Mouse (Mus musculus) hindbrain, embryonic 15.5 days (tissue): ENCODE measurements around the gene Gm8104. TPM values are rescaled to one million over a fixed set of nuclear protein-coding genes. Genes with fewer than 3 reads are reported as not detected.
"Not testable (repeated sequence)": the region's sequence is repeated elsewhere in the genome, so short reads cannot be mapped to it uniquely, and the experiment has no call there.

ENCODE experiments used
- ATAC-seq: fragments of 200-750 bp; cut with Nextera tagmentation; 2 replicates; pipeline ENCODE4 v1.8.0; 2017; ENCODE audit warnings: low read depth, moderate number of reproducible peaks, moderate TSS enrichment; ENCODE audit not compliant: low FRiP score
- H3K27ac ChIP-seq: fragments of 300-500 bp; sonication (generic); replicated peaks from 2 replicates; pipeline ENCODE4 v1.5.1; 2015; ENCODE audit warnings: mild to moderate bottlenecking, inconsistent platforms
- H3K27me3 ChIP-seq: fragments of 300-500 bp; sonication (generic); 2 replicates; pipeline ENCODE4 v1.6.1; 2015; ENCODE audit warnings: control low read depth, inconsistent platforms
- H3K36me3 ChIP-seq: fragments of 300-500 bp; sonication (generic); 2 replicates; pipeline ENCODE4 v1.6.1; 2015; ENCODE audit warnings: control low read depth, inconsistent platforms
- H3K4me1 ChIP-seq: fragments of 300-500 bp; sonication (generic); replicated peaks from 2 replicates; pipeline ENCODE4 v1.6.1; 2015; ENCODE audit warnings: control low read depth, inconsistent platforms
- H3K4me2 ChIP-seq: fragments of 300-500 bp; sonication (generic); 2 replicates; pipeline ENCODE4 v1.6.1; 2015; ENCODE audit warnings: moderate library complexity, mild to moderate bottlenecking, inconsistent platforms
- H3K4me3 ChIP-seq: fragments of 300-500 bp; sonication (generic); 2 replicates; pipeline ENCODE4 v1.5.1; 2015; ENCODE audit warnings: mild to moderate bottlenecking, inconsistent platforms
- H3K9ac ChIP-seq: fragments of 300-500 bp; sonication (generic); 2 replicates; pipeline ENCODE4 v1.6.1; 2015; ENCODE audit warnings: inconsistent platforms
- H3K9me3 ChIP-seq: fragments of 300-500 bp; sonication (generic); 2 replicates; pipeline ENCODE4 v1.6.1; 2016; ENCODE audit warnings: control low read depth, inconsistent platforms
- WGBS: fragments of 180-500 bp; shearing (Covaris S2); methylation state at CpG from one replicate; pipeline ENCODE4 v1.1.7; 2015; 5-methylcytosine and 5-hydroxymethylcytosine counted together
- polyA plus RNA-seq: library from polyadenylated mRNA; unstranded; fragments of >200 nt; fragmentation: Nextera tagmentation; extraction: Ambion mirVana; gene quantifications from 2 replicates; pipeline ENCODE4 v1.2.1, GENCODE M21; 2015

The Gm8104 gene
- polyA plus RNA-seq, result 0.08 TPM in 1 of 2 replicates, not detected in the other

DNA sequence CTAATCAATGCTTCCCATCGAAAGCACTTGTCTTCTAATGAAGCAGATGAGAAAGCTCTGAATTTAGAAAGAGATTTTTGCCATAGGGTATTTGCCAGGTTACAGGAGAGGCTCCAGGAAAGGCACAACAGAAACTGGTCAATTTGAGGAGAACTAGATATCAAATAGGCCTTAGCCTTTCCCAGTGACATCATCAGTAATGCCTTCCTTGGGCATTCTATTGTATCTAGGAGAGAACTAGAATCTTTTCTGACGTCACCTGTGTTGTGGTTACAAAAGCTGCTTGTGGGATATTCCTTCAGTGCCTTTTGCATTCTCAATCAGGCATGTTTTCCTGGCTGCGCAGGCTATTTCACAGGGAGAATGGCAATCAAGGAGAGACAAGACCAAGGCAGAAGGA lies at the start of gene Gm8104:
Gm8104 (plus strand) TSS at position 301 of the 400 bp plus-strand sequence.
- ATAC-seq, H3K9ac ChIP-seq, H3K4me3 ChIP-seq, H3K4me1 ChIP-seq, H3K27ac ChIP-seq, H3K27me3 ChIP-seq, H3K9me3 ChIP-seq, H3K36me3 ChIP-seq, H3K4me2 ChIP-seq: not testable (repeated sequence)
- WGBS, result 79% methylated on average over 3 of the region's 3 CpGs

GRCm38 (mm10) chr14:43058063-43058462 lies 42.3 kb upstream of the Gm8104 start:
- not testable (repeated sequence) for H3K4me3 ChIP-seq, H3K9me3 ChIP-seq, H3K27me3 ChIP-seq, H3K4me2 ChIP-seq, H3K27ac ChIP-seq, ATAC-seq, H3K36me3 ChIP-seq, H3K9ac ChIP-seq, H3K4me1 ChIP-seq
- 81% methylated on average over 3 of the region's 3 CpGs for WGBS

DNA sequence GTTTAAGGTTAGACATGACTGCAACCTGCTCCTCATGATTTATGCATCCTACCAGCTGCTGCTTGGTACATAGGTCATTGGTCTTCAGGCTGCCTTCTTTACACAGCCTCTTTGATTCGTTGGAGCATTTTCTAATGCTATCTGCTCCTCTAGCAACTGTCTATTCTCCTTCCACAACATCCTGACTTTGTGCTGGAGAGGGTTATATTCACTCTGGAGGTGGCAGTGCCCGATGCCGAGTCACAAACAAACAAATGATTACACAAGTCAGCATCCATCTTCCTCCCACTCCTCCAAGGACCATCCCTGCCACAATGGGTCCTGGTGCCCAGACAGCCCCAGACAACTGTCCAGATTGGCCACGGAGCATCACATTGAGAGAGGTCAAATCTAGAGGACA lies 40.2 kb upstream of the Gm8104 start:
- not testable (repeated sequence) for H3K9ac ChIP-seq, H3K4me1 ChIP-seq, H3K27me3 ChIP-seq, H3K36me3 ChIP-seq, H3K4me3 ChIP-seq, H3K4me2 ChIP-seq, H3K27ac ChIP-seq, ATAC-seq, H3K9me3 ChIP-seq
- 68% methylated on average over 4 of the region's 4 CpGs for WGBS

DNA sequence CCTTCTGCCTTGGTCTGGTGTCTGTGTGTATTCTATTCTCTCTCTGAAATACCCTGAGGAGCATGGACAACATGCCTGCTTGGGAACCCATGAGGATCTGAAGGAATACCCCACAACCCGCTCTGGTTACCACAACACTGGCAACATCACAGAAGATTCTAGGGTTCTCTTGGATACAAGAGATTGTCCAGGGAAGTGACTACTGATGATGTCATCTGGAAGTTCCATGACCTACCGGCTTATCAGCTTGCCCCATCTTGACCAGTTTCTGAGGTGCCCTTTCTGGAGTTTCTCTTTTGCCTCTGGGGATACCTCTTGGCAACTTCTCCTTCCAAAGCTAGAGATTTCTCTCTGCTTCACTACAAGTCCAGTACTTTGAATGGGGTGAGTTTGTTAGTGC lies 23.9 kb upstream of the Gm8104 start, which contains the start of gene Gm8094:
Gm8094 (minus strand) TSS at position 101 of the 400 bp plus-strand sequence.
- H3K27ac ChIP-seq, H3K36me3 ChIP-seq, H3K9ac ChIP-seq, H3K4me3 ChIP-seq, H3K9me3 ChIP-seq, H3K27me3 ChIP-seq, H3K4me1 ChIP-seq, H3K4me2 ChIP-seq, ATAC-seq: not testable (repeated sequence)
- WGBS, result 94% methylated on average over 2 of the region's 2 CpGs

DNA sequence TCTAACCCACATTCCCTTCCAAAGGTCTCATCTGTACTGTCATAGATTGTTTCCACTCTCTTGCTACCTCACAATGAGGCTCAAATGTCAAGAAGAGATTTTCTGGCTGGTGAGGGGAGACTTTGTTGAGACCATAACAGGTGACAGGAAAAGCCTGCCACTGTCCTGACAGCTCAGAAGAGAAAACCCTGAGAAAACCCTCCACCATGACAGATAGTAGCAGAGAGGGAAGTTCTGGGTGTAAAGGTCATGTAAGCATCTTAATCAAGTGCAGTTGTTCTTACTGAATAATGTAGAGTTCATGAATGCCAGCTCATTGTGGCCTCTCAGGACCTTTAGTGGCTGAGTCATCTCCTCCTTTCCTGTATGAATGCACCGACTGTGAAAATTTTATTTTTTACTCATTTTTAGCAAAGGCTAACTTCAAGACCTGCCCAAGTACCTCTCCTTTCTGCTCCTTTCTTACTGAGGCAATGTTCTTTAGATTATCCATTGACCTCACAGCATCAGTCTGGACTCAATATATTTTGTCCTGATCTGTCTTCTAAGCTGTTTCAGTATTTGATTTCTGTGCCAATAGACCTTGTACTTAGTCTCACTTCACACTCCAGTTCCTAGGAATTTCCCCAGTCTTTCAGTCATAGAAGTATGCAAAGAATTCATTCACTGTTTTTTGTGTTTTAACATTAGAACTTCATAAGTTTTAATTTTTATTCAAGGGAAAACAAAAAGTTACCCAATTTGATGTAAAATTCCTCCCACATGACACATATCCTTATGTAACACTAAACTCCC lies 15.3 kb upstream of the Gm8104 start:
- not testable (repeated sequence) for H3K4me3 ChIP-seq, H3K27ac ChIP-seq, H3K4me2 ChIP-seq, ATAC-seq, H3K27me3 ChIP-seq, H3K9me3 ChIP-seq, H3K4me1 ChIP-seq, H3K9ac ChIP-seq, H3K36me3 ChIP-seq
- WGBS, result 95% methylated on average over 1 of the region's 1 CpGs

DNA sequence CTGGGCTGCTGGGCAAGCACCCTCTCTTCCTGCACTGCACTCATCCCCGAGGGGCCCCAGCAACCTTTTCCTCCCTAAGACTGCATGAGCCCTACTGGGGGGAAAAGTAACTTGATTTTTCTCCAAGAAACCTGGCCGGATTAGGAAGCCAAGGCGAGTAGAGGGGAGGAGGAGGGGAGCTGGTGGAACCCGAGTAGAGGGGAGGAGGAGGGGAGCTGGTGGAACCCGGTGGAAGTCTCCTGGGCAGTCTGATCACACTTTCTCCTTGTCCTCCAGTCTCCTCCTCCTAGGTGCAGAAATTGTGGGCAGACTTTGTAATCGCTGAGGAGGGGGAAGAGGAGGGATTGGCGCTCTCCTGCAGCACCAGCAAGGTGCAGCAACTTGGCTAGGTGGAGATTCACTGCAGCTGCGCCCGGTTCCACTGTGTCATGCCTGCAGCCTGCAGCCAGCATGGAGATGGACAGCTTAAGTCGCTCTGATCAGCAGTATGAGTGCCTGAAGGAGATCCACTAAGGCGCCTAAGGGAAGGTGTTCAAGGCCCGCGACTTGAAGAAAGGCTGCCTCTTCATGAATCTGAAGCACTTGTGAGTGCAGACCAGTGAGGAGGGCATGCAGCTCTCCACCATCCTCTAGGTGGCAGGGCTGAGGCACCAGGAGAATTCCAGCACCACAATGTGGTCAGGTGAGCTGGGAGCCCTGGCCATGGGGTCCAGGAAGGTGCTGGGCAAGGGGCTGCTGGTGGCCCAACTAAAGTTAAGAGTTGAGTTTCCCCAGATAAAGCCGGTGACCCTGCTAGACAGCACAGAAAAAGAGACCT lies 11.1 kb upstream of the Gm8104 start:
- not testable (repeated sequence) for H3K27ac ChIP-seq, H3K4me3 ChIP-seq, H3K4me1 ChIP-seq, H3K9ac ChIP-seq, H3K4me2 ChIP-seq, H3K27me3 ChIP-seq, H3K9me3 ChIP-seq, H3K36me3 ChIP-seq
- ATAC-seq, result peak; percentile 30; the same call in 1 of the 2 replicates
- WGBS, result 42% methylated on average over 1 of the region's 14 CpGs

DNA sequence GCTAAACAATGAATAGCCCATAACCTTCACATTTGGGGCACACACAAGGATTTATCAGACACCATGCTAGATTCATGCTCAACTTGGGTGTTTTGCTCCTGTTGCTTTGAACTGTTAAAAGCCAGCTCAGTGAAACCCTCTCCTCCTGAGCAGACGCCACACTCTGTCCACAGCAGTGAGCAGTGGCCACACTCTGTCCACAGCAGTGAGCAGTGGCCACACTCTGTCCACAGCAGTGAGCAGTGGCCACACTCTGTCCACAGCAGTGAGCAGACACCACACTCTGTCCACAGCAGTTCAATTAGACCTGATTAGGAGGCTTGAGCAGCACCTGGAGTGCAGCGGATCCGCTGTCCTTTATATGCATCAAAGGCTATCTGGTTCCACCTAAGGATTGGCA lies 19.3 kb downstream of the Gm8104 start:
- not testable (repeated sequence) for H3K36me3 ChIP-seq, ATAC-seq, H3K4me2 ChIP-seq, H3K4me3 ChIP-seq, H3K27ac ChIP-seq, H3K27me3 ChIP-seq, H3K9ac ChIP-seq, H3K4me1 ChIP-seq, H3K9me3 ChIP-seq
- WGBS, result 90% methylated on average over 3 of the region's 3 CpGs

DNA sequence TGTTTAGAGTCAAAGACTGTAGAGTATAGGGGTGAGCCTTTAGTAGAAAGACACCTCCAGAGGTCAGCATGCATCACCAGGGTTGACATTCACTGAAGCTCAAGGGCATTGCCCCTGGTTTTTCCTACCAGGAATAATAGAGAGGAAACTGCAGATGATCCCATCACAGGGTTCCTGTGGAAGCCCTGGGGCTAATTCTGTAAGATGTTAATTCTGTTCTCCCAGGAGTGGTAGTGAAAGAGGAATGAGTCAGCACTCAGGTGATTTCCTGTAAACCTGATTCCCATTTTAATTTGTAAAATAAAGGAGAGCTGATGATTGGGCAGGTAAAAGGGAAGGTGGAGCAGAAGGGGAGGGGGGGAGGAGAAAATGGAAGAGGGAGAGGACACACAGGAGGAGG lies 25.9 kb downstream of the Gm8104 start:
- H3K4me3 ChIP-seq, H3K27me3 ChIP-seq, H3K9me3 ChIP-seq, H3K27ac ChIP-seq, H3K9ac ChIP-seq, H3K36me3 ChIP-seq, H3K4me2 ChIP-seq, H3K4me1 ChIP-seq, ATAC-seq: not testable (repeated sequence)

Other genes with a start within 250 kb of the Gm8104 start
- gene Gm21977, start 247.1 kb upstream of the Gm8104 start, polyA plus RNA-seq, result not detected in 2 replicates
- gene Gm8082, start 107.0 kb upstream of the Gm8104 start, polyA plus RNA-seq, result not detected in 2 replicates
- gene Gm10376, start 85.0 kb upstream of the Gm8104 start, polyA plus RNA-seq, result not detected in 2 replicates
- gene Gm8094, start 24.0 kb upstream of the Gm8104 start, polyA plus RNA-seq, result not detected in 2 replicates
- gene Gm7233, start 79.3 kb downstream of the Gm8104 start, polyA plus RNA-seq, result not detected in 2 replicates
- gene Gm8122, start 134.7 kb downstream of the Gm8104 start, polyA plus RNA-seq, result not detected in 2 replicates
- gene Gm8126, start 158.0 kb downstream of the Gm8104 start, polyA plus RNA-seq, result not detected in 2 replicates
- gene Gm9732, start 174.4 kb downstream of the Gm8104 start, polyA plus RNA-seq, result not detected in 2 replicates
- gene Gm8127, start 193.2 kb downstream of the Gm8104 start, polyA plus RNA-seq, result not detected in 2 replicates
- not detected in 2 replicates for gene 1700001F09Rik, start 247.2 kb downstream of the Gm8104 start, polyA plus RNA-seq